Mouse (Mus musculus): ENCODE data around the gene Tnni3.

GRCm38 (mm10) chr7:4491308-4491707 lies 32.7 kb downstream of the Tnni3 start:
- TF ChIP-seq CTCF (IDR thresholded peaks at IDR 0.05; ENCODE audit: borderline replicate concordance, control insufficient read depth, extremely low read depth, insufficient read depth, low read length, poor library complexity), result no peak
- TF ChIP-seq POLR2A (IDR thresholded peaks at IDR 0.05; ENCODE audit: control insufficient read depth, extremely low read depth, insufficient read depth, low read length, poor library complexity), result no peak

Measured in thymus, adult 2 months (tissue).